Mouse (Mus musculus): ENCODE results near the gene Trnt1. TPM values are rescaled to one million over a fixed set of nuclear protein-coding genes. Genes with fewer than 3 reads are reported as not detected.

Trnt1 gene
- polyA plus RNA-seq, 1 experiment from 2014 or later: 61.2 TPM

DNA sequence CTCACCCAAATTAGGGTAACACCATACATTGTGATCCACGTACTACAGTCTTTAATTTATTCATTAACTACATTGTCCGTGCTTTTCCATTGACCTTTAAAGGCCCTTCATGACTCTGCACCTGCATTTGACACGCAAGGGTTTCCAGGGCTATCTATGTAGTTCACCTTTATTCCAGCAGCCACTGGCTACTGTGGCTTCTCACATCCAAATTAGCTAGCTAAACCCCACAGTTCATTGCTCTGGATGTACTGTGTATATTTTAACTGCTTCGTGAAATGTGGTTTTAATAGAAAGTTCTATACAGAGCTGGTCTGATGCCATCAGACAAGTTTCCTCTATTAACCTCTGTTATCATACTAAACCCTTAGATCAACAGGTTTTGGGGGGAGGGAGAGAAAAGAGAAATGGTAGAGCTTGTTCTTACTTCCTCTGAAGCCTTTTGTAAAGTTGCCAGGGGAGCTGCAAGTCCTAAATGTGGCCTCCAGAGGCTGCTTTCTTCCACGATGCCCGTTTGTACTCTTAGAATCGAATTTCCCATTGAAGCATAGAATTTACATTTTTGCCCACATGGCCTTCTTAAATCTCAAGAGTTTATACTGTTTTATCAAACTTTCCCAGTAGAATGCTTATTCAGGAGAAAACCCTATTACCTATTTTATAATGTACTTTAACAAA lies 25.2 kb upstream of the Trnt1 start:
- ATAC-seq: no peak
- 74% methylated on average over 7 of the region's 7 CpGs for WGBS
- no peak overlapping the region for H3K27ac ChIP-seq (ENCODE audit: low read length)
- no peaks in the 10 kb centered on the region for H3K9me3 ChIP-seq (replicated peaks; ENCODE audit: control insufficient read depth, low read length, poor library complexity, severe bottlenecking)
- no peaks in the 10 kb centered on the region for H3K36me3 ChIP-seq (ENCODE audit: control insufficient read depth, insufficient read depth, low read length)
- no peak overlapping the region for H3K4me3 ChIP-seq (ENCODE audit: low read depth, low read length)
- H3K27me3 ChIP-seq (ENCODE audit: control insufficient read depth, insufficient read depth, low read depth, low read length): no peaks in the 10 kb centered on the region
- no peak overlapping the region for H3K9ac ChIP-seq (ENCODE audit: low read depth, low read length)
- H3K4me2 ChIP-seq (ENCODE audit: low read length): no peak overlapping the region
- H3K4me1 ChIP-seq (ENCODE audit: control insufficient read depth, insufficient read depth, low read length): no peaks in the 10 kb centered on the region

DNA sequence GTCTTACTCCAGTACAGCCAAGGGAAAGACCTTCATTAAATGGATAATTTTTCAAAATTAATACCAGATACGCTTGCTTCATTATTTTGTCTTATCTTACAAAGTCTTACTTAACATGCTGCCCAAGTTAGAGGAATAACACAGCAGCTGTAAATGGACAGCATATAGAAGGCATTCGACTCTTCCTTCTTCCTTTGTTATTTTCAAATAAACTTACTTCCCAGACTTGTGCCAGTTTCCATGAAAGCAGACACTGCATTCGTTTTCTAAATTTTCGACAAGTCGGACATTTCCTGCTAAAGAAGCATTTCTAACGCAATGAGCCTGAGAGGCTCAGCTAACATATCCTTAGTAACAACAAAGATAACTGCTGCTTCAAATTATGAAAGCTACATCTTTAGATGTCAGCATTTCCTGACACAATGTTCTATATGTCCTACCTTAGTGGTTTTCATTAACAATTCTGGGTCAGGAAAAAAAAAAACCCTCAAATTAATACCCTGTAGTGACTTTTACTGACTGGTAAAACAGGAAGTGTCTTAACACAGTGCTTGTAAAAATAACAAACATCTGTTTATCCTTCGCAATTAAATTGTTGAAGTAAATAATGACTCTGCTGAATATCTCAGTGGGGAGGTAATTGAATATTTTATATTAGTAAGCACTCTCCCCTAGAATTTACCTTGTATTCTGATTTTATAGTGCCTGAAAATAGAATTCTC lies 23.1 kb upstream of the Trnt1 start:
- Histone ChIP-seq H3K27ac (ENCODE audit: low read length) (no peak overlapping the region), H3K4me1 (ENCODE audit: control insufficient read depth, insufficient read depth, low read length) (no peaks in the 10 kb centered on the region), H3K4me3 (ENCODE audit: low read depth, low read length) (no peak overlapping the region), H3K36me3 (ENCODE audit: control insufficient read depth, insufficient read depth, low read length) (no peaks in the 10 kb centered on the region), H3K4me2 (ENCODE audit: low read length) (no peak overlapping the region), H3K27me3 (ENCODE audit: control insufficient read depth, insufficient read depth, low read depth, low read length) (no peaks in the 10 kb centered on the region), H3K9me3 (replicated peaks; ENCODE audit: control insufficient read depth, low read length, poor library complexity, severe bottlenecking) (no peaks in the 10 kb centered on the region), H3K9ac (ENCODE audit: low read depth, low read length) (no peak overlapping the region)
- WGBS: 83% methylated on average over 7 of the region's 7 CpGs
- no peak for ATAC-seq

DNA sequence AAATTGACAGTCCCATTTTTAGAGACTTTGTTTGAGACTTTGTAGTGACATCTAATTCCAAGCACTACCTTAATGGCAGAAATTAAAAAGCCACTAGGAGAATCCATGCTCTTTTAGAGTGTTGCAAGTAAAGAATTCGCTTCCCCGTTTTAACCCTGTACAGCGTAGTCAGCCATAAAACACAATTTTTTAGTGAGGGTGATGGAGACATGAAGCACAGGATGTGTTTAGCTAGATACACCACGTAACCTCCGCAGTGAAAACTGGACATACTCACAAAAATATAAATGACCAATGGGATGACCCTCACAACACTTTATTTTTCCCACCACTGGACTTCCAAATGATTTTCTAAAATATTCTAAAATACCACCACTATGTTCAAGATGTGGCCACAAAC lies 21.7 kb upstream of the Trnt1 start:
- H3K4me1 ChIP-seq (ENCODE audit: control insufficient read depth, insufficient read depth, low read length): no peaks in the 10 kb centered on the region
- H3K4me2 ChIP-seq (ENCODE audit: low read length): no peak overlapping the region
- H3K9me3 ChIP-seq (replicated peaks; ENCODE audit: control insufficient read depth, low read length, poor library complexity, severe bottlenecking): no peaks in the 10 kb centered on the region
- no peak overlapping the region for H3K27ac ChIP-seq (ENCODE audit: low read length)
- H3K36me3 ChIP-seq (ENCODE audit: control insufficient read depth, insufficient read depth, low read length): no peaks in the 10 kb centered on the region
- H3K4me3 ChIP-seq (ENCODE audit: low read depth, low read length): no peak overlapping the region
- no peak for ATAC-seq
- 97% methylated on average over 5 of the region's 5 CpGs for WGBS
- no peak overlapping the region for H3K9ac ChIP-seq (ENCODE audit: low read depth, low read length)
- no peaks in the 10 kb centered on the region for H3K27me3 ChIP-seq (ENCODE audit: control insufficient read depth, insufficient read depth, low read depth, low read length)

DNA sequence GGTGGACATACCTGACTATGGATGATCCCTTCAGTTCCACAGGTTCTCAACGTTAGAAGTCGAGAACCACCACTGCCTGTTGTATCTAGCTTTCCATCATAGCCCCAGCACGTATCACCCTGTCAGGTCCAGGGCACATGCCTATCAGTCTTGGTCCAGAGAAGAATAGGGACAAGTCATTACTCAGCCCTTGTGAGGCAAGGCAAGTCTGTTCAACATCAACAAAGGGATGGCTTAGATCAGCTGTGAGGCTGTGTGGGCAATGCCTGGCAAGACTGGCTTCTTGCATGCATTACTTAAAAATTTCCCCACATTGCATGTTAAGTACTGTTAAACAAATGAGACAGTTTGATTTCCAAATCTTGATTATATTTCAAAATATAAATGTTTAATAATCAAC lies 21.1 kb upstream of the Trnt1 start:
- no peak overlapping the region for H3K4me2 ChIP-seq (ENCODE audit: low read length)
- H3K27me3 ChIP-seq (ENCODE audit: control insufficient read depth, insufficient read depth, low read depth, low read length): no peaks in the 10 kb centered on the region
- no peaks in the 10 kb centered on the region for H3K4me1 ChIP-seq (ENCODE audit: control insufficient read depth, insufficient read depth, low read length)
- H3K27ac ChIP-seq (ENCODE audit: low read length): no peak overlapping the region
- H3K4me3 ChIP-seq (ENCODE audit: low read depth, low read length): no peak overlapping the region
- H3K36me3 ChIP-seq (ENCODE audit: control insufficient read depth, insufficient read depth, low read length): no peaks in the 10 kb centered on the region
- ATAC-seq: no peak
- no peak overlapping the region for H3K9ac ChIP-seq (ENCODE audit: low read depth, low read length)
- H3K9me3 ChIP-seq (replicated peaks; ENCODE audit: control insufficient read depth, low read length, poor library complexity, severe bottlenecking): no peaks in the 10 kb centered on the region
- 87% methylated on average over 3 of the region's 3 CpGs for WGBS

DNA sequence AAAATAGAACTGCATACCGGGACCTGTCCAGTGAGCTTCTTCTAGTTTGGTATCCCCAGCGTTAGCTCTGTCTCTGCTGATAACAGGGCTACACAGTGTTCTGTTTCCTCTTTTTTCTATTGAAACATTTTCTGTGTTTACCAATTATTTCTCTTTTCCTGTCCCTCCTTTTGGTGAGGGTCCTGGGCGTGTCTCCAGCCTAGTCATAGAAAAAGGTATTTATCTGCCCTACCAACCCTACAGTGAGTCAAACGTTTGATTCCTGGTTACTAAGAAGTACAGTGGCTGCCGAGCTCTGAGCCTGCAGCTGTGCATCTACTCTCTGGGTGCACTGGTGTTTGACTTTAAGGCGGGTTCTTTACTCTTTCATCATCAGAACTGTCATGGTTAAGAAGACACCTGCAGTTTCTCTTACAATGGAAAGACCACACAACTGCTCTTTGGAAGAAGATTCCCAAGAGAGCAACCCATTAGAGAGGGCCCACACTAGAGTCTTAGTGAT lies 20.0 kb upstream of the Trnt1 start, which contains the start of gene Il5ra:
Gene Il5ra, minus strand, starts transcription at position 151 of the 502 bp plus-strand sequence.
- no peak for ATAC-seq
- Histone ChIP-seq H3K27me3 (ENCODE audit: control insufficient read depth, insufficient read depth, low read depth, low read length) (no peaks in the 10 kb centered on the region), H3K27ac (ENCODE audit: low read length) (no peak within 1 kb of the TSS), H3K4me2 (ENCODE audit: low read length) (no peak within 1 kb of the TSS), H3K9me3 (replicated peaks; ENCODE audit: control insufficient read depth, low read length, poor library complexity, severe bottlenecking) (no peaks in the 10 kb centered on the region), H3K36me3 (ENCODE audit: control insufficient read depth, insufficient read depth, low read length) (no peaks in the 10 kb centered on the region), H3K4me3 (ENCODE audit: low read depth, low read length) (no peak within 1 kb of the TSS), H3K9ac (ENCODE audit: low read depth, low read length) (no peak within 1 kb of the TSS), H3K4me1 (ENCODE audit: control insufficient read depth, insufficient read depth, low read length) (no peaks in the 10 kb centered on the region)
- WGBS: 82% methylated on average over 6 of the region's 6 CpGs

DNA sequence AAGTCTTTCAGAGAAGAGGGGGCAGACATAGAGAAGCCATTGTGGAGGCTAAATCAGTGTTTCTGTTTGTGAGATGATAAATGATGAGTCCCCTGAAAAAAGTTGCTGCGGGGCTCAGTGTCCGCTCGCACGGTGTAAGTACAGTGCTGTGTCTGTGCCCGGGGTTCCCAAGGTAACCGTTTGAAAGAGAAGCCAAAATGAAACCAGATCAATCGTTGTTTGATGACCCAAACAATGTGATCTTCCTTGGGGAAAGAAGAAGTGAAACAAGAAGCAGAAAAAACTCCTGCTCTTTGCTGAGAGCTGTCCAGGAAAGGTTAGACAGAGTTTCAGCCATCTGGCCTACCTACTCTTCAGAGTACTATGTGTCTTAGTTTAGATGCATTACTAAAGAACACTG lies 18.6 kb upstream of the Trnt1 start:
- H3K4me3 ChIP-seq (ENCODE audit: low read depth, low read length): no peak overlapping the region
- ATAC-seq: no peak

DNA sequence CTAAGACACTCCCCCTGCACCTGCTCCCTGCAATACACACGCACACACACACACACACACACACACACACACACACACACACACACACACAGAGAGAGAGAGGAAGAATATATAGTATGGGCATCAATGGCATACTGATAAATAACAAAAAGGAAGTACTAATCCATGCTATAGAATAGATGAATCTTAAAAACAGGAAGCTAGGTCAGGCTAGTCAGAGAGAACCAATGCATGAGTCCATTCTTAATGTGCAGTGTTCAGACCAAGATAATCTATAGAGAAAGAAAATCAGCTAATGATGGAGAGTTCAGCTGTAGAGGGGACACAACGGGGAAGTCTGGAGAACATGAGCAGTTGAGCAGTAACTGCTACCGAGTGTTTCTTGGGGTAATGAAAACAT lies 10.6 kb upstream of the Trnt1 start:
- Histone ChIP-seq H3K4me1 (ENCODE audit: control insufficient read depth, insufficient read depth, low read length) (no peaks in the 10 kb centered on the region), H3K36me3 (ENCODE audit: control insufficient read depth, insufficient read depth, low read length) (no peaks in the 10 kb centered on the region), H3K4me2 (ENCODE audit: low read length) (no peak overlapping the region), H3K27me3 (ENCODE audit: control insufficient read depth, insufficient read depth, low read depth, low read length) (no peaks in the 10 kb centered on the region), H3K9ac (ENCODE audit: low read depth, low read length) (no peak overlapping the region), H3K4me3 (ENCODE audit: low read depth, low read length) (no peak overlapping the region), H3K27ac (ENCODE audit: low read length) (no peak overlapping the region), H3K9me3 (replicated peaks; ENCODE audit: control insufficient read depth, low read length, poor library complexity, severe bottlenecking) (no peaks in the 10 kb centered on the region)
- WGBS: 90% methylated on average over 3 of the region's 3 CpGs
- ATAC-seq: no peak

More for the DNA sequence above, 18.6 kb upstream of the Trnt1 start:
- Histone ChIP-seq H3K9me3 (replicated peaks; ENCODE audit: control insufficient read depth, low read length, poor library complexity, severe bottlenecking) (no peaks in the 10 kb centered on the region), H3K9ac (ENCODE audit: low read depth, low read length) (no peak overlapping the region), H3K27me3 (ENCODE audit: control insufficient read depth, insufficient read depth, low read depth, low read length) (no peaks in the 10 kb centered on the region), H3K27ac (ENCODE audit: low read length) (no peak overlapping the region), H3K4me2 (ENCODE audit: low read length) (no peak overlapping the region), H3K36me3 (ENCODE audit: control insufficient read depth, insufficient read depth, low read length) (no peaks in the 10 kb centered on the region), H3K4me1 (ENCODE audit: control insufficient read depth, insufficient read depth, low read length) (no peaks in the 10 kb centered on the region)
- 87% methylated on average over 7 of the region's 7 CpGs for WGBS

DNA sequence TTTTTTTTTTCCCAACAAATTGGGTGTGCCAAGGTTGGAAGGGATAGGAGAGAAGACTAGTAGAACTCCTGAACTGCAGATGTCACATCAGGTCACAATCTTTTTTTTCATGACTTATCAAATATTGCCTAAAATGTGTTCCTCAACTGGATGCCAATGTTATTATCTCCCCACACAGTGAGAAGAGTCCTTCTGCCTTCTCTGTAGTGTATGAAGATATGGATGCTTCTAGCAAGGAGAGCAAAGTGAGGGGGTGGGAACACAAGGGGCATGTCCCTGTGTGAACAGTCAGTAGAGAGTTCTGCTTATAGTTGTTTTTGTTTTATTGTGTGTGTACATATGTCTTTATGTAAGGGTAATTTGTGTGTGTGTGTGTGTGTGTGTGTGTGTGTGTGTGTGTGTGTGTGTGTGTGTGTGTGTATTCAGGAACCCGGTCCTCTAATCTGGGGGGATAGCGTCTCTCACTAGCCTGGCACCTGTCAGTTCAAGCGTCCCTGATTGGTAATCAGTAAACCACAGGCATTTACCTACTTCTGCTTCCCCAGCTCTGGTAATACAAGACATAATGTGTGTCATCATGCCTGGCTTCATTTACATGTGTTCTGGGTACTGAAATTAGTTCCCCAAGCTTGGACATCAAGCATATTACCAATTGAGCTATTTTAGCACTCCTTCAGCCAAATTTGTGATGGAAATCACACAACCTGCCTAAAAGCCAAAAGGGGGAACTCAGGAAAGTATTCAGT lies 8.3 kb upstream of the Trnt1 start:
- WGBS: 91% methylated on average over 3 of the region's 3 CpGs
- H3K4me1 ChIP-seq (ENCODE audit: control insufficient read depth, insufficient read depth, low read length): no peaks in the 10 kb centered on the region
- no peak overlapping the region for H3K4me3 ChIP-seq (ENCODE audit: low read depth, low read length)
- no peaks in the 10 kb centered on the region for H3K9me3 ChIP-seq (replicated peaks; ENCODE audit: control insufficient read depth, low read length, poor library complexity, severe bottlenecking)
- no peak overlapping the region for H3K27ac ChIP-seq (ENCODE audit: low read length)
- H3K9ac ChIP-seq (ENCODE audit: low read depth, low read length): no peak overlapping the region
- no peak for ATAC-seq
- no peaks in the 10 kb centered on the region for H3K36me3 ChIP-seq (ENCODE audit: control insufficient read depth, insufficient read depth, low read length)
- no peaks in the 10 kb centered on the region for H3K27me3 ChIP-seq (ENCODE audit: control insufficient read depth, insufficient read depth, low read depth, low read length)
- H3K4me2 ChIP-seq (ENCODE audit: low read length): no peak overlapping the region

DNA sequence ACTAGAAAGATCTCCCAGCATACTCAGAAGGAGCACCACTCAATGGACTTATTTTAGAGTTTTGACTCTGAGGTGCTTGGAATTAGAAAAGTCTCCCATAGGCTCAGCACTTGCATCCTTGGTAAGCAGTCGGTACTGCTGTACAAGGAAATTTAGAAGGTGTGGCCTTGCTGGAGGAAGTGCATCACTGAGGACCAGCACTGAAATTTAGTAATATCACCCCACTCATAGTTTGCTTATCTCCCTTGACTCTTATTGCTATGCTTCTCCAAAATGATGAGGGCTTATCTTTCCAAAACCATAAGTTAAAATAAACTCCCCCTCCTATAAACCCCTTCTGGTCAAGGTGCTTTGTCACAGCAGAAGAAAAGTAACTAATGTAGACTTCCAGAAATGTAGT lies 7.4 kb upstream of the Trnt1 start:
- no peak for ATAC-seq
- Histone ChIP-seq H3K9ac (ENCODE audit: low read depth, low read length) (no peak overlapping the region), H3K27ac (ENCODE audit: low read length) (no peak overlapping the region), H3K4me3 (ENCODE audit: low read depth, low read length) (no peak overlapping the region), H3K4me1 (ENCODE audit: control insufficient read depth, insufficient read depth, low read length) (no peaks in the 10 kb centered on the region), H3K4me2 (ENCODE audit: low read length) (no peak overlapping the region), H3K36me3 (ENCODE audit: control insufficient read depth, insufficient read depth, low read length) (no peaks in the 10 kb centered on the region), H3K9me3 (replicated peaks; ENCODE audit: control insufficient read depth, low read length, poor library complexity, severe bottlenecking) (no peaks in the 10 kb centered on the region), H3K27me3 (ENCODE audit: control insufficient read depth, insufficient read depth, low read depth, low read length) (no peaks in the 10 kb centered on the region)
- 91% methylated on average over 1 of the region's 1 CpGs for WGBS

All from midbrain, embryonic 16.5 days (tissue).